Mouse (Mus musculus) spleen, embryonic (tissue): ENCODE data around the gene Eml4.

Source experiments
- CTCF ChIA-PET: fragments of 350-600 bp; sonication (Branson Sonifier 250); formaldehyde crosslinking; loops from one replicate; lab custom pipeline; 2022; lab: Charles Lee

The Eml4 gene

DNA sequence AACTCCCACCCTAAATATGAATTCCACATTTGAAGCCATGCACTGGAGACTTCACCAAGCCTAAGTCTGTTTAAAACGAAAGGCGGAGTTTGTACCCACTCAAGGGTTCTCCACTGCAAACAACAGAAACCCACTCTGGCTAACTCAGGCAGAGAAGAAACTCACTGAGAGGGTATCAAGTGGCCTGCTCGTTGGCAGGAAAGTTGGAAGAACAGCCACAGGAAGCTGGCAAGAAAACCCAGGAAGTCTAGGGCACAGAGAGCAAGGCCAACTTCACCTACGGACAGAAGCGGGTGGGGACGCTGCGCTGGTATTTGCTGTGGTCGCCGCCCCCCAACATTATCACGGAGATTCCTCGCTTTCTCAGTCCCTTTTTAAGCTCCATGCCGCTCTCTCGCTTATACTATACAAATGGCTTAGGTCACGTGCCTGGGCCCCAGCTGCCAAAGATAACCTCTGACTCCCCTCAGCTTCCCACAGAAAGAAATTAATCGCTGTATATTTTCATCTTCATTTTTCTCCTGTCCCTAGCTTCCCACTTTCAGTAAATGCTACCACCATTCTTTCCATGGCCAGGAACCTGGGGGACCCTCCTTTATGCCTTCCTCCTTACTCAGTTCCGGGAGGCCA is 9.7 kb upstream of the Eml4 start:
- CTCF ChIA-PET: interaction anchor here (0.7 kb wide), 1 partner anchor 432 kb away, joined by 3 read pairs; no protein-coding TSS in a partner anchor

DNA sequence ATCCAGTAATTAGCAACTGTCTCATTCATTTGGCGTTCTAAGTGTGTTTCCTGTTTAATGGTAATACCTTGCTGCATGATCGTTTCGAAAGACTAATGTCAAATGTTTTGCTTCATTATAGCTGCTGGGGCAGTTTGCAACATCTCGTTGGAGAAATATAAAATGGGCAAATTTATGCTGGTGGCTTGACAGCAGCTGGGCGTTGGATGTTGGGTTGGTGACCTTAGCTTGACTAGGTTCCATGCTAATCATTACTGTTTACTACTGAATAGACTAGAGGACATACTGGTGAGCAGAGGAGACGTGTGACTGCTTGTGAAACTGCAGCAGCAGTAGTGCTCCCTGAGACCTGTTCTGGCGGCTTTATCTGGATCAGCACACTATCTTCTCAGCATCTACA is 6.5 kb upstream of the Eml4 start:
- CTCF ChIA-PET: interaction anchor here (0.6 kb wide), 1 partner anchor 76 kb away, joined by 3 read pairs; no protein-coding TSS in a partner anchor

DNA sequence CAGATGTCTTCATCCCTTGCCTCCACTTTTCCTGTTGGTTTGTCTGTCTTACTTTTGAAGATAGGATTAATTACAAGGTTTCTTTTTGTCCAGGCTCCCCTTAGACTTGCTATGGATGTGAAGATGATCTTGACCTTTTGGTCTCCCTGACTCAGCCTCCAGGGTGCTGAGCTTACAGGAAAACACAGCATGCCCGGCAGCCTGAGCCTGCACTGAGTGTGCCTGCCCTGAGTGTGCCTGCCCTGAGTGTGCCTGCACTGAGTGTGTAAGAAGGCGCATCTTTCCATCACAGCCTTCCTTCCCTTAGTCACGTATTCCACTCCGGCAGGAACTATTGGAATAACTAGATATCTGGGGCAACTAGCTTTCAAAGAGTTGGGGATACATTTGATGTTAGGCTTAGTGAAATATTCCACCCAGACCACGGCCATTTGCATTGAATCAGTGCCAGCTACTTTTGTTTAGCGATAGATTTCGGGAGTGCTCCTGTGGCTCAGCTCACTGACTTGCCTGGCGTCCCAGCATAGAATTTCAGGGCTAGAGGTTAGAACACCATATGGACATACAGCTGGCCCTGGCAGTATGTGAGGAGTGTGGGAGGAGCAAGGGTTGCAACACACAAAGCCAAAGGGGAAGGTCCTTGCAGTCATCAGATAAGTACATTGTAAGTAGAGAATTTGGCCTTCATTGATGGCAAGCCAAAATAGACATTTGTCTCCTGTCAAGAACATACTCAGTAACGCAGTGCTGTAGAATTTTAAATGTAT is 2.5 kb upstream of the Eml4 start:
- CTCF ChIA-PET: interaction anchor here (0.6 to 0.7 kb wide), 2 partner anchors 15 to 989 kb away, joined by 3 to 13 read pairs; no protein-coding TSS in a partner anchor

DNA sequence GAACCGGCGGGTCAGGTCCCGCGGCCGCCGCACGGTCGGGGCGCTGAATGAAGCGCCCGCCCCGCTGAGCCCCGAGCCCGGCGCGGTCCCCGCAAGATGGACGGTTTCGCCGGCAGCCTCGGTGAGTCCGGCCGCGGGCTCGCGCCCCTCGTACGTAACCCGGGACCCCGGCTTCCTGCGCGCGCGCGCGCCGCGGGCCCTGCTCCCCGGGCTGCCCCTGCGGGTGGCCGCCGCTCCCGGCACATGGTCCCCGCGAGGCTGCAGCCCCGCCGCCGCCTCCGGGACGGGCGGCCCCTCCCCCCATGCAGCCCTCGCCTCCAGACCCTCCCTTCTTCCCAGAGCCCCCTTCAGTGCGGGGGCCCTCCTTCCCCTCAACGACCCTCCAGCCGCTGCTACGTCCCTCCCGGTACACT is 394 bp downstream of the Eml4 start:
- CTCF ChIA-PET: interaction anchor here (1.0 kb wide), 1 partner anchor 11 kb away, joined by 4 read pairs; no protein-coding TSS in a partner anchor

DNA sequence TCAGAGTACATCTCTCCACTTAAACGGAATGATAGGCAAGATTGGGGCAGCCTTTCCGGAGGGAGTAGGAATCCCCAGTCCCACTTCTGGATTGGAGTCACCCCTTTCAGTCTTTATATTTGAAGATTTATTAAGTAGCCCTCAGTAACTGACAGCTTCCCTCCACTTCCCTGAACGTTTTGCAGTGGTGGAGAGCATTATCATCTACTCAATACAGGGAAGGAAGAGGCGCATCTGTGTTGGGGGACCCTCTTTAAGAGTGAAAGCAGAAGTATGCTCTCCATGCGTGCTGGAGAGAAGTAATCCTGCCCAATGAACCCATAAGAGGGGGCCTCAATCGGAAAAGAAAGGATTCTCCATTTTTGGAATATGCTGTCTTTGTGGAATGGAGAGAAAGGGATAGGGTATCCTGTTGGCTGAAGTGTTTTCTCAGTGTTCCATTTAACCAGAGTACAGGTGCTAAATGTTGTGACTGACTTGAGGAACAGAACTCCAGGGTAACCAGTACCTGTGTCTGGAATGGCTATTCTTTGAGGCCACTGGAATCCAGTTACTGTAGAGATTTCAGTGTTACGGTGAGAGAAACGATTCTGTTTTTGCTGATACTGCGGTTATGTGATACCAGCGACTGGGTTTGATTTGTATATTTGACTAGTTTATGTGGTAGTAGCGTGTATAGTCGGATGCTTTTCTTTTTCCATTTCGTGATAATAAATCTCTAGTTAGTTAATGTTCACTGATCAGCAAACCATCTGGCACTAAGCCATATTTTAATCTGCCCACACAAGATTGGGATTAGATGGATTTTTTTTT is 1.1 kb downstream of the Eml4 start:
- CTCF ChIA-PET: interaction anchor here (1.0 kb wide), 1 partner anchor 12 kb away, joined by 4 read pairs; no protein-coding TSS in a partner anchor

DNA sequence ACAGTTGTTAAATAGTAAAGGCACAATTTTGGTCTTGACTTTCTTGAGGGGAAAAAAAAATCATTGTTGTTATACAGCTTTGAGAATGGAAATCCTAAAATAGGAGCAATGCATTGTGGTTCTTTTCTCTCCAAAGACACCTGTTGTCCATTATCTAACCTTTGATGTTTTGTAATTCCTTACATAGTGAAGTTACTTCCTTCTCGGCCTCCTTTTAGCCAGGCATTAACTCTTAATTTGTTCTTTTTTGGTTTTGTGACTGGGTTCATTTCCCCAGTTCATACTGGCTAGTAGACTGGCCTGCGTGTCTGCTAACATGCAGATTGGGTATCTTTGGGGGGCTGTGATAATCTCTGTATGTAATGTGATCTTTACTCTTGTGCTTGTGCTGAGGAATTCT is 1.7 kb downstream of the Eml4 start:
- CTCF ChIA-PET: no interaction called here

DNA sequence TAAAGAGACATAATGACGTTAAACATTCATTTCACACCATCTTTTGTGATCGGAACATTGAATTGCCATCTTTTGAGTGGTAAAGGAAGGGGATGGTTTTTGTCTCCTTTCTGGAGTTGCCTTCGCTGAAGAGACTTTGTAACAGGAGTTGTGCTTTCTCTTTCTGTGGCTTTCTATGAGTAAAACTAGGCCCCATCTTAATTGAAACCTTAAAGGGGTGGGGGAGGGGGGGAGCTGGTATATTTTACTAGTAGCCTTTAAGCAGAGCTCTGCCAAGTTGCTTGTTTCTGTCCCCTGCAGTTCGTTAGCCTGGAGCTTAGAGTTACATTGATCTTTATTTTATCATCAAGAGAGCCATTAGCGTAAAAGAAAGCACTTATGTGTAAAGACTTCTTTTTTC is 2.3 kb downstream of the Eml4 start:
- CTCF ChIA-PET: interaction anchor here (0.7 kb wide), 2 partner anchors 136 to 173 kb away, joined by 3 read pairs; no protein-coding TSS in a partner anchor

DNA sequence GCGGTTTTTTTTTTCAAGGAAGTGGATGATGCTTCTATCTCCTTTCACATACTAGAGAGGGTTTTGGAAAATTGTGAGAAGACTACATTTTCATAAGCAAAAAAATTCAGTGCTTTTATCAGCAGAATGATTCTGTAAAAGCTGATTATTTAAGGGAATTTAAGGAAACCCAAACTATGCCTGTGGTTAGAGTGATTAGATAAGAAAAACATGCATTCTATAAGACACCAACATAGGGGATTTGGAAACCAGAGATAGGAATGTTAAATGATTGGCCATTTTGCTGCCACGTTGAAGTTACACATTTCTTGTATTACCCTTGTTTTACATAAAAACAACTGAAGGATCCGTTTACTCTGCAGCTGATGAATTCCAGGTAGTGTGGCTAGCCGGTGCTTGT is 2.7 kb downstream of the Eml4 start:
- CTCF ChIA-PET: interaction anchor here (0.7 kb wide), 2 partner anchors 136 to 173 kb away, joined by 3 read pairs; no protein-coding TSS in a partner anchor

DNA sequence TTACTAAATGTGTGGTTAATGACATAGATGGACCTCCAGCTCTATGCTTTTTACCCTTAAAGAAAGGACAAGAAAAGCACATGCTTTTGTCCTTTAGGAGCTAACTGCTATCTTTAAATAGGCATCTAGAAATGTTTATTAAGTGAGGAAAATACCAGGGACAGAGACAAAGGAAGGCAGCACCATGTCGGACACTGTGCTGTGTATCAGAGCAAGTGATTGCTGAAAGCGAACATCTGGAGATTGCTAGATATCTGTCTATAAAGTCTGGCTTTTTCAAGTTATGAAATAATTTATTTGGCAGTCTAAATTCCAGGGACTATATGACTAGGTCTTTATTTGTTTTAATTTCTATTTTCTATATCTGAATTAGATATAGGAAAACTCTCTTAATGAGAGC is 4.8 kb downstream of the Eml4 start:
- CTCF ChIA-PET: no interaction called here

DNA sequence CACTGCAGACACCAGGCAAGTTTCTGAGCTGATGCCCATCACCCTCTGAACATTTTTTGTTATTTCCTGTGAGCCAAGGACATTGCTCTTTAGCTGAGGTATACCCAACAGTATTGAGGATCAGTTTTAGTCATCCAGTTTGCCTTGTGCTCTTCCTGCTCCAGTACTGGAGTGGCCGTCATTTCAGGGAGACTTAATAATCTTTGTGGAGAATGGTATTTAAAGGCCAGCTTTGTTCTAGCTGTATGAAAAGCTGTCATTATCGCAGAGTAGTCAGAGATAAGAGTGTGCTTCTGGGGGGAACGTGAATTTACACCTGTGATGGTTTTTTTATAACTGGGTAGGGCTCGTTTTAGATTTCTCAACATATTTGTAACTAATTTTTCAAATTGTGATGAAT is 9.2 kb downstream of the Eml4 start:
- CTCF ChIA-PET: interaction anchor here (0.9 kb wide), 1 partner anchor 11 kb away, joined by 6 read pairs; no protein-coding TSS in a partner anchor

DNA sequence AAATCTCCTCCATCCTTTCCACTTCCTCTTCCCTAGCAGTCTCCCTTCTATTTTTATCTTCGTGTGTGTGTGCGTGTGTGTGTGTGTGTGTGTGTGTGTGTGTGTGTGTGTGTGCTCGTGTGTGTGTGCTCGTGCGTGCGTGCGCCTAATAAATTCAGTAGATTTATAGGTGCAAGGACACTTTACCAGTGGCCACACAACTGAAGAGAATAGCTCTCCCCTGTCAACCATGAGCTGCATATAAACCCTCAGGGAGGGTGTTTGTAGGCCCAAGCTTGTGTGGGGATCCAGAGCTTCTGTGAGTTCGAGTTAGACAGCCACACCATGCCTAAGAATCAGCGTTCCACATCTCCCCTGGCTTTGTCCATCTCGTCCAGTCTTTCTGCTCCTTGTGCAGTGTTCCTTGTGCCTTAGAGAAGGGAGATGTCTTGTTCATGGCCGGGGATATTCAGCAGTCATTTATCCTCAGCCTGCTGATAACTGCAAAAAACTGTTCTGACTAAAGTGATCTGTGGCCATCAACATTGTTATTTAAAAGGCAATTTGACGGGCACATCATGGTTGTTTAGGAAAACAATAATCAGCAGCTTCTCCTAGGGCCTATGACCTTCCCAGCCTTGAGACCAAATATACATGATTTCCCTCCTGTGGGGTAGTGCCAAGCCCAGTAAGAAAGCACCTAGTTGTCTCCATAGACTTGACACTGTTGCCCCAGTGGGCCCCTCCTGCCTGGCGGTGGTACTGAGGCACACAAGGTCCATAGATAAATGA is 10.2 kb downstream of the Eml4 start:
- CTCF ChIA-PET: no interaction called here

DNA sequence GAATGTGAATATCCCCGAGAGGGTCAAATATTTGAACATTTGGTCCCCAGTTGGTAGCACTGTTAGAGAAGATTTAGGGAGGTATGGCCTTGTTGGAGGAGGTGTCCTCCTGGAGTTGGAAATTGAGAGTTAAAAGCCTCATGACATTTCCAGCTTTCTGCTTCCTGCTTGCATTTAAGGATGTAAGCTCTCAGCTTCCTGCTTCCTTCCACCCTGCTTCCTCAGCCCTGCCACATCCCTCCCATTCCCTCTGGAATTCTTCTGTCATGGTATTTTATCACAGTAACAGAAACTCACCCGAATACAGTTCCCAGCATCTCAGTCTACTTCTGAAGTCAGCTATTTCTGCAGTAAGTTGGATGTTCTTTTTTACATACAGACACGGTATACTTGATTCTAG is 12.3 kb downstream of the Eml4 start:
- CTCF ChIA-PET: interaction anchor here (0.8 kb wide), 1 partner anchor 16 kb away, joined by 3 read pairs; no protein-coding TSS in a partner anchor

DNA sequence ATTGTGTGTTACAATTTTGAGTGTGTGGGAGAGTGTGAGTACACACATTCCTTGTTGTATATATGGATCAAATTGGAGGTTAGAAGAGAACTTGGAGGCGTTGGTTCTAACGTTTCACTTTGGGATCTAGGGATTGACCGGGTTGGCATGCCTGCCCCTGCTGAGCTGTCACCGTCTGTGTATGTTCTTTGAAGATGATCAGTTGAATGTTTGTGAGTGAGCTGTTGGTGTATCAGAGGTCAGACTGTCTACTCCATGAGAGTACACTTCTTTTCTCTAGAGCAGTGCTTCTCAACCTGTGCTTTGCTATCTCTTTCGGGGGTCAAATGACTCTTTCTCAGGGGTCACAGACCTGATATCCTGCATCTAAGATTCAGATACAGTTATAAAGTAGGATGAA is 13.6 kb downstream of the Eml4 start:
- CTCF ChIA-PET: interaction anchor here (0.7 kb wide), 3 partner anchors 10 to 112 kb away, joined by 11 to 15 read pairs (median 15); no protein-coding TSS in a partner anchor

DNA sequence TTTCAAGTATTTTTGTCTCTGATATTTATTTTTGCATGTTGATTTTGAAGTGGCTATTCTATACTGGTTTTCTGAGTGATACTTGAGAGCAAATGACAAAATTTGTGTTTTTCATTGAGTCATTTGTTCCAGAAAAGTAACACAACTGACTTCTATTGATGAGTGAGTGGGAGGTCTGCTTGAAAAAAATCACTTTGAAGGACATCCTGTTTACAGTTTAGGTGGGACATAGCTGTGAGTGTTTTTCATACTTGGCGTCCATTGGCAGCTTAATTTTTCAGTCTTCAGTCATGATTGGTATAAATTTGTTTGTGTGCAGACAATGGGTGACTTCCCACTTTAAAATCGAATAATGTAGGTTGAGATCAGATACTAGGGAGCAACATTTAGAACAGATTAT is 14.4 kb downstream of the Eml4 start:
- CTCF ChIA-PET: interaction anchor here (0.7 to 0.9 kb wide), 3 partner anchors 10 to 139 kb away, joined by 10 to 15 read pairs (median 15); no protein-coding TSS in a partner anchor

DNA sequence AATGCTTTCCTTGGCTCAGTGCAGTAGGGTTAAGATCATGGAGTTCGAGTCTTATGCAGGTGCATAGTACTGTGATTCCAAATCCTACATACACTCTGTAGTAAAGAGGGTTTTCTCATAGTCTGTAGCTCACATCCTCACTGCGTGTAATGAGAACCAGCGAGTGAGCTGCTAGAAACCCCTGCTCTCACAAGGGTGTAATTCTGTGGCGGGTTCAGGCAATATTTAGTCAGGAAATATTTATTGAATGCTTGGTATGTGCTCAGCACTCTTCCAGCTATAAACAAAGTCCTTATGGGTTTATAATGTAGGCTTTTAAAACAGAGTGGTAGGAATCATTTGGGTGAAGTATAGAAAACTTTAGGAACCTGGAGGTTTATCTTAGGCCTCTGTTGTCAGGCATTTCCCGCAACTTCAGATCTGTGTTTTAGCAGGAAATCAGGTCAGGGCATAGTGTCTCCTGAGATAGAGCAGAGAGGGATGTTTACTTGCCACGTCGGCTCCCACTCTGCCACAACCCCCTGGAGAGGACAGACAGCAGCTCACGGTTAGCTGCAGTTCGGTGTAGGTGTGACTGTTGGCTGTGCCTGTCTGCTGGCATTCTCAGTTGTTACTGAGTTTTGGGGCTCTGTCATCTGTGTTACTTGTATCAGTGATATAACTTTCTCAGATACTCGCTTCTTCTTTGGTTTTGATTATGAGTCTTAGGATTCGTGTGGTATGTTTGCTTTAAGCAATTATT is 15.1 kb downstream of the Eml4 start:
- CTCF ChIA-PET: interaction anchor here (0.9 kb wide), 1 partner anchor 139 kb away, joined by 10 read pairs; no protein-coding TSS in a partner anchor

DNA sequence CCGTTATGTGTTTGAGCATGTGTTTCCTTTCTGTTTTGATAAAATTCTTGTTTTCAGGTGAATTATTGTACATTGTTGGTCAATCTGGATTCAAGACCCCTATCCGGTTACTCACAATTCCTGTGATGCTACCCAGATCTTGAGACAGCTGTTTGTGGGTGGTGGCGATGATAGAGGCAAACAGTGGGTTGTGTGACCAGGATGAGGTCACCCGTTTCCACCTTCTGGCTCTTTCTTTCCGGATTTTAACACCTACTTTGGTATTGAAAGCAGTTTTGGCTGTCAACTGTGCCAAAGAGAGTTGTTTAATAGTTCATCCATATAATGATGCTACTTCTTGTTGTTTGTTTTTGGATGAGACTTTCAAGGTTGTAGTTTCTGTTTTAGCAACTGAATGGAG is 16.7 kb downstream of the Eml4 start:
- CTCF ChIA-PET: interaction anchor here (0.7 kb wide), 1 partner anchor 33 kb away, joined by 3 read pairs; no protein-coding TSS in a partner anchor

DNA sequence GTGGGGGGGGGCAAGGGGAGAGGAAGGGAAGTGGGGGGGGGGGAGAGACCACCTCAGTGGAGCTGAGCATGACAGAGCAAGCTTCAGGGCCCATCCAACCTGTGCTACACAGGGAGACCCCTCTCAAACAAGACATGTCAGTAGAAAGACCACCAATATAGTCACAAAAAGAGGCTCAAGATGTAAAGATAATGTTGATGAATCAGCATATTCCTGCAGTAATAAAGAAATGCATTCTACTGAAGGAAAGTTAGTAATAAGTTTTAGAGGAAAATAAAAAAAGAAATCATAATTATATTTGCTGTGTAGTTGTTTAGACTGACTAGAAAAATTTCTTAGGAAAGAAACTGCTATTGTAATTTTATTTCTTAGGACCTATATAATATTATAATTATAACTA is 23.4 kb downstream of the Eml4 start:
- CTCF ChIA-PET: interaction anchor here (0.7 kb wide), 1 partner anchor 62 kb away, joined by 4 read pairs; no protein-coding TSS in a partner anchor

DNA sequence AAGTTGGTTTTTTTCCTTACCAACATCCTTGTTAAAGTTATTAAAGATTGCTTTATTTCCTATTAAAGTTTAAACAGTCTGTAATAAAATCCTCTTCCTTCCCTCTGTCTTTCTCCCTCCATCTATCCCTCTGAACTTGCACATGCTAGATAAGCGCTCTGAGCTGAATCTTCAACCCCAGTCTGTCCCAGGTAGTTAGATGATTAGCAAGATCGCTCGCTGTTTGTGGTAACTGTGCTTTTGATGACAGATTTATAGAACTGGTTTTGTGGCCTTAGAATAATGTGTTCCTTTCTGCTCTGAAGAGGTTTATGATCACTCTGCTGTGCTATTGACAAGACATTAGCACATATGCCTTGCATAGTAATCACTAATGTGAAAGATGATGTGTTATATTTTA is 25.1 kb downstream of the Eml4 start:
- CTCF ChIA-PET: no interaction called here

DNA sequence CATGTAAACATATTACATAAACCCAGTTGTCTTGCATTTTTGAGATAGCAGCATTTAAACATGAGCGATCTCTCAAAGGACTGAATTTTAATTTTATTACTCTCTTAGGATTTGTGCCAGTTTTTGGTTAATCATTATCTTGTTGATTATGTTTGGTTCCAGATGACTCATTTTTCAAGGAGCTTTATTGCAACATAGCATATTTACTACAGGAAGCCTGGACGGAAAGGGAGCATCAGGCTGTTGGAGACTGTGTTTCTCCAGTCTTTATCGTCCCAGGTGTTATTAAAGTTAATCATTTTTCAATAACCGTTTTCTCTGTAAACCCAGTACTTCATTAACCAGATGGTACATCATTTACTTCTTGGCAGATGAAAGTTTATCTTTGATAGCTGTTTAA is 26.1 kb downstream of the Eml4 start:
- CTCF ChIA-PET: no interaction called here
